Mouse (Mus musculus) liver, adult 2 months (tissue): ENCODE data around the gene Kirrel.

ENCODE experiments used
- CTCF ChIP-seq: fragments of 200-500 bp; IDR thresholded peaks from 2 replicates; pipeline ENCODE4 v1.5.1; 2011; ENCODE audit warnings: low read depth, low read length, control low read depth
- POLR2A ChIP-seq: fragments of 200-500 bp; IDR thresholded peaks from 2 replicates; pipeline ENCODE4 v1.6.1; 2011; ENCODE audit warnings: low read length, control low read depth; ENCODE audit not compliant: insufficient read depth; ENCODE audit errors: extremely low read depth

DNA sequence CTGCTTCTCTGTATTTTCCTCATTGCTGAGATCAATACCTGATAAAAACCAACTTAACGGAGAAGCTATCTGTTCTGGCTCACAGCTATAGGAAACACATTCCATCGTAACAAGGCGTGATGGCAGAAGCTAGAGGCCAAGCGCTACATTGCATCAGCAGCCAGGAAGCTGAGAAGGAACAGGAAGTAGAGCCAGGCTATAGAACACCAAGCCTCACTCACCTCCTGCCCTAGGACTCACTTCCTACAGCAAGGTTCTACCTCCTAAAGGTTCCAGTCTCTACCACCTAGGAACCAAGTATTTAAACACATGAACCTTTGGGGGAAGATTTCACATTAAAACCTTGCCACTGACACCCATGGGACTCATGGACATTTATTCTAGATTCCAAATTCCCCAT is 49.1 kb upstream of the Kirrel start:
- TF ChIP-seq CTCF (no peak), POLR2A (no peak)
